Mouse (Mus musculus): Measurements from ENCODE around the gene Setd1a.

The Setd1a gene

DNA sequence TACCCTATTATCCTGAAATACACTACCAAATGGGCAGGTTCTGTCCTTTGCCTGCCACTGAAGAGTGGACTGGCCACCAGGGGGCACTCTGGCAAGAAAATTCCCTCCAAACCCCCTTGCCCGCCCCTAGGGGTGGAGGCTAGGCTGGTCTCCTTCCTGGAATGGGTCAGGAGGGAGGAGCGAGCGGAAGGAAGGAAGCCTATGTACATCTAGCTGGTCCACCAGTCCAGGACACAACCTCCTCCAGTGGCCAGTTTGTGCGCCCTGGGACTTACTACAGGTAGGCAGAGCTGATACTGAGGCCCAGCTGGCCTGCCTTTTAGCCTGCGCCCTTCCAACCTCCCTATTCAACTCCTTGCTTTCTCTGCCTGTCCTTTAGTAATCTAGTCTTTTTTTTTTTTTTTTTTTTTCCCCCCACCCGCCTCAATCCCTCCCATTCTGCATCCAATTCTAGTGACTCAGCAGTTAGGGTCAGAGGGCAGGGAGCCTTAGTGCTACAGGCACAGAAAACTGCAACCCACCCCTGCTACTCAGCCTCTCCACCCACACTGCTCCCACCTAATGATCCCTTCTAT is 24.1 kb downstream of the Setd1a start, which contains the start of gene Hsd3b7:
Hsd3b7 (plus strand) TSS at position 170 of the 575 bp plus-strand sequence.
- 29% methylated on average over 6 of the region's 6 CpGs for WGBS

DNA sequence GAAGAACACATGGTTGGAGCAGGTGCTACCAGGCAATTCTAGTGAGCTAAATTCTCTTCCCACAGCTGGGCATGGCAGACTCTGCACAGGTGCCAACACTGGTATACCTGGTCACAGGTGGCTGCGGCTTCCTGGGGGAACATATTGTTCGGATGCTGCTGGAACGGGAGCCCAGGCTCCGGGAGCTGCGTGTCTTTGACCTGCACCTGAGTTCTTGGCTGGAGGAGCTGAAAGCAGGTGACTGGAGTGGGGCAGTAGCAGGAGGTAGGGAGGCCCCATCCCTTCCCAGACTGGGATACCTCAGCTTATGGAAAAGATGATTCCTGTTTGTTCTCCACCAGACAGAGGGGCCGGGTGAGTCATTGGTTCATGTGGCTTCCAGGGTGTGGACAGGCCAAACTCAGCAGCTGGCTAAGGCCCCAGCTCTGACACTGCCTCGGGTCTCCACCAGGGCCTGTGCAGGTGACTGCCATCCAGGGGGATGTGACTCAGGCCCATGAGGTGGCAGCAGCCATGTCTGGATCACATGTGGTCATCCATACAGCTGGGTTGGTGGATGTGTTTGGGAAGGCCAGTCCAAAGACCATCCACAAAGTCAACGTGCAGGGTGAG is 24.6 kb downstream of the Setd1a start:
- 77% methylated on average over 8 of the region's 8 CpGs for WGBS

DNA sequence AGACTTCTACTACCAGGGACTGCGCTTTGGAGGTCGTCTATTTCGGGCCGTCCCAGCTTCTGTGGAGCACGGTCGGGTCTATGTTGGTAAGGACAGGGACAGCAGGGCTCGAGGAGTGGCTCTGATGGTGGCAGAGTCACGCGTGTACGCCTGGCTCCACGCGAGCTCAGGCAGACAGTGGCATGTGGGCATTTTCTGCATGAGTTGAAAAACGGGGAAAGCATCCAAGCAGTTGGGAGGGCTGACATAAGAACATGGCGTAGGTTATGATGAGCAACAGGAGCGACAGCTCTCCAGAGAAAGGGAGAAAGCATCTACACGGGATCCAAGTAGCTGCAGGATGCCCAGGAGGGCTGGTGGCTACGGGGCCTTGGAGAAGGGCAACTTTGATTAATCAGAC is 25.8 kb downstream of the Setd1a start:
- WGBS, result 64% methylated on average over 17 of the region's 17 CpGs

DNA sequence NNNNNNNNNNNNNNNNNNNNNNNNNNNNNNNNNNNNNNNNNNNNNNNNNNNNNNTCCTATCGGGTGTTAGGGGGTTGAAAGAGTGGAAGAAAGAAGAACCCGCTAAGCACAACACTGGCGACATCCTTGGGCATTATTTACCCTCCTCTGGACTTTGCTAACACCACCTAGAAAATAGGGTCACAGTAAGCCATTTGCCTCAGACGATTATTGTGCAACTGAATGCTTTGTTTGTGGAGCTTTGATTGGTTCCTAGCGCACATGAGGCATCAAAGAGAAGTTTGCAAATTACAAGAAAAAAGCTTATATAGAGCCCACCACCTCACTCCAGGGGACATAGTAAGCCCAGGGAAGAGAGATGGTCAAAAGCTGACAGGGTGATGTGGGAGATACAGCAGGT is 32.4 kb downstream of the Setd1a start:
- 59% methylated on average over 5 of the region's 5 CpGs for WGBS

DNA sequence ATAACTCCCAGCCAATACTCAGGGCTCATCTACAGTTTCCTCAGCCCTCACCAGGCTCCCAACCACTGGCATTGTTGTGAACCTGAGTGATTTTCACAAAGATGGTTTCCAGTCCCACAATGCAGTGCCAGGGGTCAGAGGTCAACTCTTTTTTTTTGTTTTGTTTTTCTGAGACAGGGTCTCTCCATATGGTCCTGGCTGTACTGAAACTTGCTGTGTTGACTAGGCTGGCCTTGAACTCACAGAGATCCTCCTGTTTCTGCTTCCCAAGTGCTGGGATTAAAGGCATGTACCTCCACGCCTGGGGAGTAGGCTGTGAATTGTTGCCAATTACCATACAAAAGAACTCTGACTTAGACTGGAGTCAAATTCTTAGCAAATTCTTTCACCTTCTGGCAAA is 33.4 kb downstream of the Setd1a start:
- WGBS, result 88% methylated on average over 1 of the region's 1 CpGs

DNA sequence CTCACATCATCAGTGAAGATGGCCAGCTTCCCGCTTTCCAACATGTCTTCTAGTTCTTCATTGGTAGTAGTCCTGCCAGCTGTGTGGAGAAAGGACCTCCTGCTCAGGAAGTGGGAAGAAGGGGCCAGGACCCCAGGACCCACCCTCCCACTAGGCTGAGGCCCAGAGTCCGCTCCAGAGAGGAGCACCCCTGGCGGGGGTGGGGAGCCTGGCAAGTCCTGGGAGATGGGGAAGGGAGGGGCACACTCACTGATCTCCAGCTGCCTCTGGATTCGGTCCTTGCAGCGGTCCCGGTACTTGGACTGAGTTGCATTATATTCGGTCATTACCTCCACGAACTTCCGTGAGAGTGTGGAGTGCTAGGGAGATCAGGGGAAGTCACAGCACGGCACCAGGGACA is 34.2 kb downstream of the Setd1a start:
- WGBS, result 86% methylated on average over 10 of the region's 10 CpGs

DNA sequence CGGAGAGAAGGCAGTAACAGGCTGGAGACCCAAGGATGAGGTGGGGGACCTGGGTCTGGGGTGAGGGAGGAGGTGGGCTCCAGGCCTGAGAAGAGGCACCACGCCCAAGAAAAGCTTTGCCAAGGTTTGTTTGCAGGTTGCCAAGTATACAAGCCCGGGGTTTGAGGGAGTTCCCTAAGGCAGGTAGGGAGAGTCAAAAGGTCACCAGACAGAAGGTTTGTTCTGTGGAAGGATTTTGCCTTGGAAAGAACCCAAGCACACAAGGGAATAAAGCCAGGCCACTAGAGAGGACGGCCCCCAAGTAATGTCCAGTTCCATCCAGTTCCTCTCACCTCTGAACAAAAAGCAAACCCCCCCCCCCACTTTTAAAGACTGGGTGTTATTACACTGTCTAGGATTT is 34.8 kb downstream of the Setd1a start:
- WGBS, result 84% methylated on average over 4 of the region's 4 CpGs

DNA sequence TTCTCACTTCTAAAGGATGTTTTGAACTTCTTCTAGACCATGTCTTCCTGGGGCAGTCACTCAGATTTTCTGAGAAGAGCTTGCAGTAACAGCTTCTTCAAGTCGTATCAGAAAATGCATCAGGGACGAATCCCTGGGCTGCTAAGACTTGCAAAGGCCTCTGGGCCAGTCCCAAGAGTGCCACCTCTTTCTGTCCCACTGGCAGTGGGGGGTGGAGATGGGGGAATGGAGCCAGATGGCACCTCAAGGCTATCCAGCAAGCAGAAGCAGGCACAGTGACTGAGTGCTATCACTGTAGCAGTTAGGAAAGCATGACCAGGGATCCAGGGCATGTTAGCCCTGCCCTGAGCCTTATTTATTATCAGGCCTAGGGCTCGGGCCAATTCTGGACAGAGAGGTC is 35.8 kb downstream of the Setd1a start:
- WGBS, result 86% methylated on average over 3 of the region's 3 CpGs

DNA sequence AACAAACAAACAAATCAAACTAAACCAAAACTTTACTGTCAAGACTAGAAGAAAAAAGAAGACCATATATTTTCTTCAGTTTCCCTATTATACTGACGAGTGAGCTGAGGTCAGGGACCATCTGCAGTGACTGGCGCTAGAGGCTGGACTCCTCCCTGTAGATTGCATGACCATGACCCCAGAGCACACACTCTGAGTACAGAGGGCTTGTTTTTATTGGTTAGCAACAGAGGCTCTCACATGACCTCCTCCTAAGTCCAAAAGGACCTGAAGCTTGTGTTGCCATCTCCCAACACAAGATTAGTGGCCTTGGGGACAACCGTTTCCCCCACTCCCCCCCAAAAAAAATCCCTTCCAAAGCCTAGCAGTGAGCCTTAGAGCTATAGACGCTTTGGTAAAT is 37.4 kb downstream of the Setd1a start:
- WGBS, result 39% methylated on average over 4 of the region's 4 CpGs

DNA sequence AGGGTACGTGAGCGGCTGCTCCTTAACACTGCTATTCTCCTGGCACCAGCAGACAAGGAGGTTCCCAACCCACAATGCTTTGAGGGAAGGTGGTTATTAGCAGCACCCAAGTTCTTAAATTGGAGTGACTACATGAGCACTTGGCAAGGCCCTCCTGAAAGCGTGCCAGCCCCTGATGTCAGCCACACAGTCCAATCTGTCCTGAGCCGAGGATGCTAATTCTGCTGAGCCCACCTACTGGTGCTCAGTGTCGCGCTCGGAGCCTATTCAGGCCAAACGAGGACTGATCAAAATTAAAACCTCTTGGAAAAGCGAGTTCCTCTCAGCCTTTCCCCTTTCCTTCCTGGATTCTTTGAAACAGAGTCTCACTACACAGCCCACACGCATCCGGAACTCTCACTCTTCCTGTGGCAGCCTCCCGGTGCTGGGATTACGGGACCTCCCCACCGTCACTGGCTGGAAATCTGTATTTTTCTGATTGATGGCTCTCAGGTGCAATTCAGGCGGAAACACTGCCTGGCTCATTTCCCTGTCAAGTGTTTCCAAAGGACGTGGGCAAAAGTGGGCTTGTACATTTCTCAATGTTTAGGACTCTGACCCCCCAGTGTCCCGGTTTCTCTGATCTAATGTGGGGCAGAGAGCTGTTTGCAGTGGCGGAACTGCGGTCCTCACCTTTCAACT is 37.9 kb downstream of the Setd1a start:
- WGBS, result 31% methylated on average over 19 of the region's 19 CpGs

DNA sequence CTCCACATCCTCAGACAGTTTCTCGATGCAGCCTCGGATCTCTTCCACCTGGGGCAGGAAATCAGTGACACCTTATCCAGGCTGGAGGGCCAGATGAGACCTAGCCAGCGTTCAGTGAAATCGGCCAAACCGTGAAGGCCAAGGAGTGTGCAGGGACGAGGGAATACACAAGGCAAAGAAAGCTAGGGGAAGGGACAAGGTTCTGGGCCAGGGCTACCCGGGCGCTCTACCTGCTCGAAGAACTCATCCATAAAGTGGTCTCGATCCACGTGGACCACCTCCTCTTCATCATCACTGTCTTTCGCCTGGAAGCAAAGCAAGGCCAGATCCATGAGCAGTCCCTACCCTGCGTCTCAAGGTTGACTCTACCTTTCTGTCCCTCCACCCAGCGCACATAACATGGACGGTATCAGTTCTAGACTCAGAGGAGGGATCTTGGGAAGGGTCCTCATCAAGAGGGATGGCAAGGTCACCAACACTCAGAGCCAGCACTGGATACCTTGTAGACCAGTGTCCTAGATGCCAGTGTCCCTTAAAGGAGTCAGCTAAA is 38.7 kb downstream of the Setd1a start:
- 79% methylated on average over 15 of the region's 15 CpGs for WGBS

DNA sequence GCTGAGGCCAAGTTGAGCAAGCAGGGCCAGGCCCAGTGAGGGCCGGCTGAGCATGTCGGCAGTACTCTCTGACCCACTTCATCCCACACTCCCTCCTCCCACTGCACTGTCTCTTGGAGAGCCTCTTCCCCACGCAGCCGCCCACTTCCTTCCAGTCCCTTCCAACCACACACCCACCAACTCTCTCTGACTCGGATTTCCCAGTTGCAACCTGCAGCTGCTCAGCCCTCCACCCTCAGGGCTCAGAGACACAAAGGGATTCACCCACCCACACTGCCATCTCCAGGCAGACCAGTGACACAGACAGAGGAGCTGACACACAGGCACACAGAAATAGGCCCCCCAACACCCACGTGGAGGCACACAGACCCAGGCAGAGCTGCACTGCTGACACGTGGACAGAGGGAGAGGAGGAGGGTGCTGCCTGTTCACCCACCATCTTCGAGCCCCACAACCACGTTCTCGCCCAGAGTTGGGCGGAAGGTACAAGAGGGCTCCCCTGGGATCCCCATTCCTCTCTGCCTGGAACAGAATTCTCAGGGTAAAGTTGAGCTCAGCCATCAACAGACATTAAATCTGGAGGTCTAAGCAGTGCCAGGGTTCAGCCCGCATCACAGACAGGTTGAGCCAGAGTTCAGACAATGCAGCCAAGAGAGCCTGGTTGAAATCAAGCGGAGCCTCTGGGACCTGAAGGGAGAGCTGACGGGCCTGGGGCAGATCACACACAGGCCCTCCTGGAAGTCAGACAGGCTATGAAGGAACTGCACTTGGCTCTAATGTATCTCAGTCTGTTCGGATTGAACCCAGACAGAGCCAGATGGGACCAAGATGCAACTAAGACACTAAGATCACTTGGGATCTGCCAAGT is 39.7 kb downstream of the Setd1a start:
- 22% methylated on average over 15 of the region's 15 CpGs for WGBS

DNA sequence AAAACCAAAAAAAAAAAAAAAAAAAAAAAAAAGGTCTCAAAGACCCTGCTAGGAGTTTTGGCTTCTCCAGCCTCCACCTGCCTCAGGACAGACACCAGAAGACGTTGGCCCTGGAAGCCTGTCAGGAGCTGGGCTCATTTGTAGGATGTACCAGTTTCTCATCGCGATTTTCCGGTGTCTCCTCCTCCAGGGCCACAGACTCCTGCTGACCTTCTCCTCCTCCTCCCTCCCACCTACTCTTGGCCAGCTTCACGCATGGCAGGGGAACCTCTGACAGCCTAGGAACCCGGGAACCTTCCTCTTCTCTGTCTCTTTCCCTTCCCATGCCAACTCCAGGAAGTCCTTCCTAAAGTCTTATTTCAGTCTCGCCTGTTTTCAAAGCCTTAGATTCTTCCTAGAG is 40.6 kb downstream of the Setd1a start:
- 66% methylated on average over 7 of the region's 7 CpGs for WGBS

DNA sequence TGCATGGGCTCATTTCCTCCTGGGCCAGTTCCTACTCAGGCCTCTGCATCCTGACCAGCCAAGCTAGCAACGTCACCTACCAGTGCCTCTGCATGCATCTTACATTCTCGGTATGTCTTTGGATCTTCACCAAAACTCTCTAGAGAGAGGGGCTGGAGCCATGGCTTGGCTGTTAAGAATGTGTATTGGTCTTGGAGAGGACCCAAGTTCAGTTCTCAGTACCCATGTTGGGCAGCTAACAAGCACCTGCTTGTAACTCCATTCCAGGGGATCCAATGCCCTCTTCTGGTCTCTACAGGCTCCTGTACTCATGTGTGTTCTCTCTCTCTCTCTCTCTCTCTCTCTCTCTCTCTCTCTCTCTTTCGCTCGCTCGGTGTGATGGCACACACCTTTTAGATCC is 41.3 kb downstream of the Setd1a start:
- 67% methylated on average over 5 of the region's 5 CpGs for WGBS

DNA sequence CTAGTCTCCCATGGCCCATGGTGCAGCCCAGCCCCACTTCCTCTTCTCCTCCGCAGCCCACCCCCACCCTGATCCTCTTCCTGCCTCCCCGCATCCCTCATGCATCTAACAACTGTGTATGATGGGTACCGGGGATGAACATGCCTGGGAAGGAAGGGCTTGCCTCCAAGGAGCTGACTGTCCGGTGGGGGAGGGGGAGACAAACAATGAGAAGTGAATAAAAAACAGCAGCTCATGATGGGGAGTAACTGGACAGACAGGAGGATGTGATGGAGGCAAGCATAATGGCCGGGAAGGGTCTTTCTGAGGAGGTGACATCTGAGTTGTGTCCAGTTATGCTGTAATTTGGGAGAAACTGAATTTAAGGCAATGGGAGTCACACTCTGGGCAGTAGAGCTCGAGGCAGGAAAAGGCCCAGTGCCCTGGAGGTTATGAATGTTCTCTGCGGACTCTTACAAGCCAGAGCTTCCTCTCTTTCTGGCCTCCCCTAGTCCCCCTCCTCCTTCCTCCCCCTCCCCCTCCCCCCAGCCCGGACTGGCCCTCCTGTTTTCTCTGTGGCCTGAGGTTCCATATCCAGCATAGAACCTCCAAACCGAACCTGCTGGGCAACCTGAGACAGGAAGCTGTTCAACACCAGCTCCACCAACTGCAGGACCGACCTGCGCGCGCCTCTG is 44.5 kb downstream of the Setd1a start:
- 58% methylated on average over 13 of the region's 13 CpGs for WGBS

DNA sequence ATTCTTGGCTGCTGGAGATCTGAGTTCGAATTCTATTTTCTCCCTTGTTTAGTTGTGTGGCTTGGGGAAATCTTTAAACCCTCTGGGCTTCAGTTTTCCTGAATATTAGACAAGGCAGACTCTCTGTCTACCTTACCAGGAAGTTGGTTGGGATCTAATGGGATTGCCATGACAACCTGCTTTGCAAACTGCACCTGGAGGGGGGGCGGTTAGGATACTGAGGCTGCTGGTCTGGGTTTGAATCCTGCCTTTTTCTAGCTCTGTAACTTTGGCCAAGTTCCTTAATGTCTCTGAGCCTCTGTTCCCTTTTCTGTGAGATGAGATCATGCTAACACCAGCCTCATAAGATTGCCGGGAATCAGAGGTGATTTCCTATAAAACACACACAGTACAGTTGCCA is 46.0 kb downstream of the Setd1a start:
- 57% methylated on average over 3 of the region's 3 CpGs for WGBS

DNA sequence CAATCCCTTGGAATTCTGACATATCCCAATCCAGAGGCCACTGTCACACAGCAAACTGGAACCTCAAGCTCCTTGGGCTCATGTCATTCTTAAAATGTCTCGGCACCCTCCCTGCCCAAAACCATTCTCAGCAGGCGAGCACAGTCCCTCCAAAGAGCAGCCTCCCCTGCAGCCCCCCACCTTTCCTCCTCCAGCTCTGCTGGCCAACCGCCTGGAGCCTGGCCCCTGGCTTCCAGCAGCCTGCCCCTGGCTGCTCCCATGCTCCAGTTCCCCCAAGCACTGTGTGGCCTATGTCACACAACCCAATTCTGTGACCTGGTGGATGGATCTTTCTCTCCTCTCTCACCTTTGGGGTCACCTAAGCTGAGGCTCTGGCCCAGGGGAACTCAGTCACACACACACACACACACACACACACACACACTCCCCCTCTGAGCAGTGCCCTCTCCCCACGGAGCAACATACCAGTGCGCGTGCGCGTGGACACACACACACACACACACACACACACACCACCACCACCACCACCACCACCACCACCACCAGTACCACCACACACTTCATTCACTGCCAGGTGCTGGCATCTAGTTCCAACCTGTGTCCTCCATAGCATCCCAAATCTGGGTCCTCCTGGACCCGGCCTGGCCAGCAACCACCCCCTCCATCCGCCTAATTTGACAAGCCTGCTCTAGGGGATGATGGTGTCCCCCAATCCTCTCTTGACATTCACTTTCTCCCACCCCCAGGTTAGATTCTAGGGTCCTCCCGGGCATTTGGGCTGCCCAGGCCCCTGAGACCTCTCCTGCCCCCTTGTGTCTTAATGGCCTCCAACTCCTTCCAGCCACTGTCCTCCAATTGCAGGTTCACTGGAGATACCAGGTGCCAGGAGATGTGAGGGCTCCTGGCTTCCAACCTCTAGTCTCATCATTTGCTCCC is 47.0 kb downstream of the Setd1a start:
- WGBS, result 34% methylated on average over 11 of the region's 11 CpGs

DNA sequence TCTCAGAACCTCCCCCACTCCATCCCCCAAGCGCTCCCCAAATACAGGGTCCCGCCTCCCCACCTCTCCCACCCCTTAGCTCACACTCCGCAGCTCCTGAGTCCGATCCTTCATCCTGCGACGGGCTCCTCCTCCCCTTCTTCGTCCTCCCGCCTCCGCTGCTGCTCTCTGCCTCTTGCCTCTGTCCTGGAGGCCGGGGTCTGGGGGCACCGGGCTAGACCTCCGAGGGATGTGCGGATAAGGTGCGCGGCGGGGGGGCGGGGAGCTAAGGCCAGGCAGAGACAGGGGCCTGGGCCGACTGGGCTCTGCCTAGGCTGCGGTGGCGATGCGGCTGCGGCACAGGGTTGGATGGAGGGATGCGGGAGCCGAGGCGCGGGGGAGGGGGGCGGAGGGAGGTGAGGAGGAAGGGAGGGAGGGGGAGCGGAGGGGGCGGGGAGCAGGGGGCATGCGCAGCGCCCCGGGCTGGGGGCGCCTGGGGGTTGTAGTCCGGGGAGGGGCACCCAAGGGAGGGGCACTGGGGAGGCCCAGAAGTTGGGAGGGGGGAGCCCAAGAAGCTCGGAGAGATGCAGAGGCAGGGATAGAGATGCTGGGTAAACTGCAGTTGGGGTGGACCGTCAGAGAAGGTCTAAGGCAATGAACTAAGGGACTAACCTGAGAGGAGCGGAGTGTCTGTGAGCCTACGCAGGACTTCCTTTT is 47.9 kb downstream of the Setd1a start, which contains the start of the genes Stx4a and Stx1b:
Stx4a (plus strand) TSS at position 119 of the 696 bp plus-strand sequence.
Stx1b (minus strand) TSS at position 374 of the 696 bp plus-strand sequence.
- WGBS, result 6% methylated on average over 37 of the region's 38 CpGs

DNA sequence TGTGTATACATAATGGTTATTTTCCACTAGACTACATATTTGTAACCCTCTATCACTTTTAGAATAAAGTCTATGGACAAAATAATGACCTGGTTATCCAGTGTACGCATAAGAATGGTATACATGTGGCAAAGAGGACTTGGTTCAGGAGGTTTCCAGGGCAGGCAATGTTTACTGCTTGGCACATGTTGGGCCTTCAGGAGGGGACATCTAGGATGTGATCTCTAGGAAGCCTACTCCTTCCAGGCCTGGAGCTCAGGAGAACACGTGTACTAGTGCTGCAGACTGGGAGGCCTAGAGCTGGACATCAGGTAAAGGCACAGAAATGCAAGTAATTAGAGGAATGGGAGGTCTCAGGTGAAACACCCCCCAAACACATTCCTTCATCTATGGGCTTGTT is 59.1 kb downstream of the Setd1a start:
- 88% methylated on average over 2 of the region's 2 CpGs for WGBS

DNA sequence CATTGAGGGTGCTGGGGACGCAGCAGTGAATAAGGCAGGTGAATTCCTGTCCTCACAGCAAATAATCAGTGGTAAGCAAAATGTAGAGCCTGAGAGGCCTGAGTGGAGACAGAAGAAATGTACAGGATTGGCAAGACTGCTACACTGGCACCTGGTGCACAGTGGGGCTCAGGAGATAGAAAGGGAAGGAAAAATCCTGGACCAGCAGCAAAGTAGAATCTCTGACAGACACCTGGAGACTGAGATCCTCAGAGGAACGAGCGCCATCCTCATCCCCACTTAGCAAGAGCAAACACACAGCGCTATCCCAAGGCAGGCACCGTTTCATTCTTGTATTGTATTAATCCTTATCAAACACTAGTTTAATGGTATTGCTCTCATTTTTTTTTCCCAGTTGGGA is 61.0 kb downstream of the Setd1a start:
- 93% methylated on average over 5 of the region's 5 CpGs for WGBS

All from cerebral cortex, adult 2 months (tissue).